Mouse (Mus musculus) lung, embryonic 14.5 days (tissue): Measurements from ENCODE around the gene Glis1. TPM values are rescaled to one million over a fixed set of nuclear protein-coding genes. Genes with fewer than 3 reads are reported as not detected.

Experiments used
- ATAC-seq: fragments of 200-750 bp; cut with Nextera tagmentation; 2 replicates; pipeline ENCODE4 v1.8.0; 2017; ENCODE audit warnings: mild to moderate bottlenecking, moderate TSS enrichment, moderate library complexity; ENCODE audit not compliant: insufficient read depth
- DNase-seq: peaks from one replicate; pipeline ENCODE4 v3.0.0-alpha.2; 2015
- H3K27ac ChIP-seq: fragments of 300-500 bp; sonication (generic); 2 replicates; pipeline ENCODE4 v1.5.1; 2014; ENCODE audit warnings: low read depth, mild to moderate bottlenecking, moderate library complexity
- H3K27me3 ChIP-seq: fragments of 300-500 bp; sonication (generic); 2 replicates; pipeline ENCODE4 v1.6.1; 2014; ENCODE audit warnings: low read length, control low read depth; ENCODE audit not compliant: insufficient read depth
- H3K36me3 ChIP-seq: fragments of 300-500 bp; sonication (generic); 2 replicates; pipeline ENCODE4 v1.6.1; 2014; ENCODE audit warnings: control low read depth; ENCODE audit not compliant: insufficient read depth
- H3K4me1 ChIP-seq: fragments of 300-500 bp; sonication (generic); 2 replicates; pipeline ENCODE4 v1.6.1; 2014; ENCODE audit warnings: antibody characterized with exemption, control low read depth; ENCODE audit not compliant: insufficient read depth
- H3K4me2 ChIP-seq: fragments of 300-500 bp; sonication (generic); 2 replicates; pipeline ENCODE4 v1.6.1; 2014; ENCODE audit warnings: mild to moderate bottlenecking
- H3K4me3 ChIP-seq: fragments of 300-500 bp; sonication (generic); 2 replicates; pipeline ENCODE4 v1.5.1; 2014; ENCODE audit warnings: low read depth, low read length
- H3K9ac ChIP-seq: fragments of 300-500 bp; sonication (generic); 2 replicates; pipeline ENCODE4 v1.6.1; 2014
- H3K9me3 ChIP-seq: fragments of 300-500 bp; sonication (generic); 2 replicates; pipeline ENCODE4 v1.6.1; 2016; ENCODE audit warnings: low read depth, low read length, control low read depth
- CTCF ChIP-seq: IDR thresholded peaks from 2 replicates; pipeline ENCODE4 v1.5.1; 2016; ENCODE audit warnings: antibody characterized with exemption, low read depth
- WGBS: fragments of 180-500 bp; shearing (Covaris S2); extraction: QIAGEN DNeasy Blood & Tissue Kit; methylation state at CpG from one replicate; pipeline ENCODE4 v1.1.7; 2014; 5-methylcytosine and 5-hydroxymethylcytosine counted together
- polyA plus RNA-seq: library from polyadenylated mRNA; unstranded; fragments of >200 nt; fragmentation: Nextera tagmentation; extraction: Ambion mirVana; gene quantifications from 2 replicates; pipeline ENCODE4 v1.2.1, GENCODE M21; 2014

Gene Glis1
- polyA plus RNA-seq, 1 experiment from 2014 or later, result 2.9 TPM

GRCm38 (mm10) chr4:107668514-107668913 is 234.1 kb downstream of the Glis1 start:
- Histone ChIP-seq H3K4me2 (no peak overlapping the region), H3K4me1 (no peaks in the 10 kb centered on the region), H3K9ac (no peak overlapping the region), H3K9me3 (no peaks in the 10 kb centered on the region), H3K27me3 (0 out of 2 replicates have a peak, but pooled peaks cover 4% of the 10 kb centered on the region), H3K36me3 (no peaks in the 10 kb centered on the region), H3K4me3 (no peak overlapping the region), H3K27ac (no peak overlapping the region)
- WGBS, result 80% methylated on average over 2 of the region's 2 CpGs
- no peak for TF ChIP-seq CTCF
- ATAC-seq (no peak), DNase-seq (no peak)

- Histone ChIP-seq H3K36me3 (no peaks in the 10 kb centered on the region), H3K27me3 (0 out of 2 replicates have a peak, but pooled peaks cover 4% of the 10 kb centered on the region), H3K4me1 (no peaks in the 10 kb centered on the region), H3K4me2 (no peak overlapping the region), H3K4me3 (no peak overlapping the region), H3K9ac (no peak overlapping the region), H3K9me3 (no peaks in the 10 kb centered on the region), H3K27ac (no peak overlapping the region)
- no peak for ATAC-seq
- WGBS, result 68% methylated on average over 5 of the region's 5 CpGs
- TF ChIP-seq CTCF, result no peak
- DNase-seq, result no peak
These were observed 236.3 kb downstream of the Glis1 start for GRCm38 (mm10) chr4:107670731-107671130.

- H3K4me1 ChIP-seq, result no peaks in the 10 kb centered on the region
- no peak overlapping the region for H3K4me3 ChIP-seq
- H3K36me3 ChIP-seq, result no peaks in the 10 kb centered on the region
- no peak overlapping the region for H3K27ac ChIP-seq
- DNase-seq, result peak; percentile 94
- no peak overlapping the region for H3K9ac ChIP-seq
- H3K4me2 ChIP-seq, result peak overlapping the region; percentile 28; the same call in 1 of the 2 replicates
- 18% methylated on average over 23 of the region's 23 CpGs for WGBS
- no peaks in the 10 kb centered on the region for H3K9me3 ChIP-seq
- peak; percentile 92 for ATAC-seq
- peak; percentile 73 for TF ChIP-seq CTCF
- H3K27me3 ChIP-seq, result 0 out of 2 replicates have a peak, but pooled peaks cover 4% of the 10 kb centered on the region
These were observed 239.4 kb downstream of the Glis1 start for GRCm38 (mm10) chr4:107673638-107674321.

- Histone ChIP-seq H3K36me3 (no peaks in the 10 kb centered on the region), H3K9ac (no peak overlapping the region), H3K9me3 (no peaks in the 10 kb centered on the region), H3K4me3 (no peak overlapping the region), H3K4me2 (no peak overlapping the region; the same call in 1 of the 2 replicates), H3K27ac (no peak overlapping the region), H3K27me3 (0 out of 2 replicates have a peak, but pooled peaks cover 4% of the 10 kb centered on the region), H3K4me1 (no peaks in the 10 kb centered on the region)
- no peak for DNase-seq
- no peak for TF ChIP-seq CTCF
- 16% methylated on average over 5 of the region's 5 CpGs for WGBS
- no peak; the same call in 1 of the 2 replicates for ATAC-seq
These were observed 239.9 kb downstream of the Glis1 start for GRCm38 (mm10) chr4:107674322-107674644.

GRCm38 (mm10) chr4:107675645-107676044 is 241.3 kb downstream of the Glis1 start:
- Histone ChIP-seq H3K27ac (no peak overlapping the region), H3K27me3 (0 out of 2 replicates have a peak, but pooled peaks cover 4% of the 10 kb centered on the region), H3K36me3 (no peaks in the 10 kb centered on the region), H3K9ac (no peak overlapping the region), H3K9me3 (no peaks in the 10 kb centered on the region), H3K4me2 (no peak overlapping the region), H3K4me3 (no peak overlapping the region), H3K4me1 (no peaks in the 10 kb centered on the region)
- no peak for TF ChIP-seq CTCF
- ATAC-seq (no peak), DNase-seq (no peak)
- 59% methylated on average over 10 of the region's 10 CpGs for WGBS

GRCm38 (mm10) chr4:107680311-107681098 is 246.1 kb downstream of the Glis1 start:
- ATAC-seq (no peak), DNase-seq (no peak)
- H3K9me3 ChIP-seq, result no peaks in the 10 kb centered on the region
- no peak overlapping the region for H3K4me2 ChIP-seq
- H3K36me3 ChIP-seq, result no peaks in the 10 kb centered on the region
- TF ChIP-seq CTCF, result no peak
- H3K27ac ChIP-seq, result no peak overlapping the region
- H3K27me3 ChIP-seq, result no peaks in the 10 kb centered on the region
- H3K9ac ChIP-seq, result no peak overlapping the region
- WGBS, result 27% methylated on average over 15 of the region's 15 CpGs
- H3K4me1 ChIP-seq, result no peaks in the 10 kb centered on the region
- H3K4me3 ChIP-seq, result no peak overlapping the region

GRCm38 (mm10) chr4:107681099-107681849 is 246.9 kb downstream of the Glis1 start:
- 48% methylated on average over 9 of the region's 9 CpGs for WGBS
- no peak overlapping the region for H3K9ac ChIP-seq
- no peaks in the 10 kb centered on the region for H3K36me3 ChIP-seq
- H3K27ac ChIP-seq, result no peak overlapping the region
- no peak for TF ChIP-seq CTCF
- H3K4me1 ChIP-seq, result no peaks in the 10 kb centered on the region
- DNase-seq, result no peak
- H3K4me3 ChIP-seq, result no peak overlapping the region
- H3K9me3 ChIP-seq, result no peaks in the 10 kb centered on the region
- ATAC-seq, result no peak
- no peaks in the 10 kb centered on the region for H3K27me3 ChIP-seq
- H3K4me2 ChIP-seq, result no peak overlapping the region
